Mouse (Mus musculus): Measurements from ENCODE around the gene Srek1ip1.

GRCm38 (mm10) chr13:104883566-104884249 is 91.4 kb downstream of the Srek1ip1 start:
- TF ChIP-seq POLR2A (IDR thresholded peaks at IDR 0.05; ENCODE audit: low read depth, low read length) (no peak), ZKSCAN1 (IDR thresholded peaks at IDR 0.05; ENCODE audit: borderline replicate concordance, low read depth, low read length) (no peak), IRF4 (IDR thresholded peaks at IDR 0.05; ENCODE audit: low read depth, low read length) (no peak), CTCF (conservative IDR thresholded peaks at IDR 0.05 in 1 of 2, IDR thresholded peaks at IDR 0.05 in 1 of 2; ENCODE audit: low read depth in 2 of 2, low read length in 2 of 2) (no peak), EP300 (IDR thresholded peaks at IDR 0.05; ENCODE audit: low read length) (no peak), NRF1 (IDR thresholded peaks at IDR 0.05; ENCODE audit: low read depth, low read length) (no peak), ZNF384 (IDR thresholded peaks at IDR 0.05; ENCODE audit: low read depth, low read length) (no peak), CHD2 (IDR thresholded peaks at IDR 0.05; ENCODE audit: low read length) (no peak), USF2 (conservative IDR thresholded peaks at IDR 0.05; ENCODE audit: low read depth, low read length) (no peak), SMC3 (IDR thresholded peaks at IDR 0.05; ENCODE audit: low read depth, low read length) (no peak)

Data from CH12.LX (cell line).